Mouse (Mus musculus) layer of hippocampus, adult 8-10 months (tissue): Measurements from ENCODE around the gene Tmprss2. TPM values are rescaled to one million over a fixed set of nuclear protein-coding genes. Genes with fewer than 3 reads are reported as not detected.
"Not testable (repeated sequence)": the region's sequence is repeated elsewhere in the genome, so short reads cannot be mapped to it uniquely, and the experiment has no call there.

ENCODE experiments used
- DNase-seq, 2 experiments: peaks; one replicate each; pipeline ENCODE4 v3.0.0; 2022; ENCODE audit warnings: low spot score in 2 of 2
- total RNA-seq, 4 experiments: library from RNA; stranded (reverse); gene quantifications; 2 replicates each; pipeline ENCODE4 v1.2.4; 2022

Tmprss2 gene
- total RNA-seq, 4 experiments from 2014 or later: not detected

DNA sequence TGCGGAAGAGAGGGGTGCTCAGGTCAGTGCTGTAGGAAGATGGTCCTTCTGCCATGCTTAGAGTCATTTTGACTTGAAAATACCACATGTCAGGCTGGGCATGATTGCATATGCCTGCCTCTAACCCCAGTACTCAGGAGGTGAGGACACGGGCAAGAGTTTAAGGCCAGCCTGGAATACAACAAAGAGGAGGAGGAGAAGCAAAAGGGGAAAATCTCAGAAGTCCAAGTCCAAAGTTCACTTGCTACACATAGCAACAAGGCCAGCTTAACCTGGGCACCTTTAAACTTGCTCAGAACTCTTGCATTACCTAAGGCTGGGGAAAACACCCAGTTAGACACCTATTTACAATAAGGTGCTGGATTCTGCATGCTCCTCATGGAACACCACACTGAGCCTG lies 19.5 kb downstream of the Tmprss2 start:
- DNase-seq: no peak

DNA sequence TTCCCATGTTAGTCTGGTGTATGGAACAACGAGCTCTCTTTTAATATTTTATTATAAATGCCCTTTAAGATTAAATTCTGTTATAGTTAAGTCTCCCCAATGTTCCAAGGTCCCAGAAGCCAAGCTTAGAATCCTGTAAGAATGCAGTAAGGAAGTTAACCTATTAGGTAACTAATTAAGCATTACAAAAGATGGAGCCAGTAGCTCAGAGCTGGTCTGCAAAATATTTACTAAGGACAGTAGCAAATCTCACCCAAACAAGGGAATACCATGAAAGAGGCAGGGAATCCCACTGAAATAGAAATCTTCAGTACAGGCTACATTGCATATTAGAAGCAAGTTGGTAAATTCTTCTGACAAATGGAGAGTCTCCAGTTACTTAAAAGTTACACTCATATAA lies 28.1 kb downstream of the Tmprss2 start:
- DNase-seq: not testable (repeated sequence)

DNA sequence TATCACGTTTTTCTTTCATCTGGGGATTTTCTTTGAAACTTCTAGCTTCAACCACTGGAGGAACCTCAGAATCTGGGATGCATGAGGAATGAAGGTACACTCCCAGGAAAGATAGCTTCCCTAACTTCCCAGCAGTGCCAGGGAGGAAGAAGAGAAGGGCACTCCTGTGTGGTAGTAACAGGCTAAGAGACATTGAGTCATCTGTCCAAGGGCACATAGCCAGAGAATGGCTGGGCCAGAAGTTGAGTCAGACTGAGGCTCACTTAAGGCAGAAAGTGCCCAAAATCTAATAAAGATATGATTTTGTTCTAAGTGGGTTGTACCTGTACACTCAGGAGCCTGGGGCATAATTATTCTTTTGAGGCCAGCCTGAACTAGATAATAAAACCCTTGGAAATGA lies 41.6 kb downstream of the Tmprss2 start:
- no peak for DNase-seq

DNA sequence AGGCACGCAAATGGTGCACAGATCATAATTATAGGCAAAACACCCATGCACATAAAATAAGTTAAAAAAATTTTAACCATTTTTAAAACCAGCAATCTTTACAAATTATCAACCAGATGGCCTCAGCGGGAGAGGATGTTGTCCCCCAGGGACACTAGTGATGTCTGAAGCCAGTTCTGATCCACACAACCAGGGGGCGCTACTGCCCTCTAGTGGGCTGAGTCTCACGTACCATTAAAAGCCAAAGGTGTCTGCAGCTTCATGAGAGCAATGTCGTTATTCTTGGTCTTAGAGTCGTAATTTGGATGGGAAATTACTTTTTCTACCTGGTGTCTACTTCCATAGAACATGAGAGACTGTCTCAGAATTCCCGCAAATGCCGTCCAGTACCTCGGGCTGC lies 42.3 kb downstream of the Tmprss2 start:
- peak; percentile 22 to 61 for DNase-seq

DNA sequence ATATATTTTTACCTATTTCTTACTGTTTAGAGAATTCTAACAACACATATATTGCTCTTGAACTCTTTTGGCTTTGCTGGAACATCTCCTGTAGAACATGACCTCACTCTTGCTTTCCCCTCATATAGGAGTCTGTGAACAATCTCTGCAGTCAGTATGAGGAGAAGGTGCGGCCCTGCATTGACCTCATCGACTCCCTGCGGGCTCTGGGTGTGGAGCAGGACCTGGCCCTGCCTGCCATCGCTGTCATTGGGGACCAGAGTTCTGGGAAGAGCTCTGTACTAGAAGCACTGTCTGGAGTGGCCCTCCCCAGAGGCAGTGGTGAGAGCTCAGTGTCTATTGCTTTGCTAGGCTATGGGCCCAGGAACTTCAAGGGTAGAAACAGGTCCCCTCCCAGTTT lies 66.7 kb downstream of the Tmprss2 start:
- DNase-seq: no peak

DNA sequence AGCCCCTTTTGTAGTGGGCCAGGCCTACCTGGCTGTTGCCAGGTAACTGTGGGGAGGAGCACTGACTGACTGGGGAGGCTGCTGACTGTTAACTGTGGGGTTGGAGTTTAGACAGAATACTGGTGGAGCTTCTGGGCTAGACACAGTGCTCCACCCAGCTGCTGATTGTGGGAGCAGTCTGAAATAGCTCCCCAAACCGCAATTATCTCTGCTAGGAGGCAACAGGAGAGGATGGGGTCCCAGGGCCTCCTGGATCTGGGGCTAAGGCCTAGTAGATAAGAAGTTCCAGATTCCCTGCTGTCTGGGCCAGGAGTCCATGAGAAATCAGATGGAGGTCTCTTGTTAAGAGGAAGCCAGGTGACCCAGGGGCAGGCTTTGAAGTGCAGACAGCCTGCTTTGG lies 74.1 kb downstream of the Tmprss2 start:
- no peak for DNase-seq

DNA sequence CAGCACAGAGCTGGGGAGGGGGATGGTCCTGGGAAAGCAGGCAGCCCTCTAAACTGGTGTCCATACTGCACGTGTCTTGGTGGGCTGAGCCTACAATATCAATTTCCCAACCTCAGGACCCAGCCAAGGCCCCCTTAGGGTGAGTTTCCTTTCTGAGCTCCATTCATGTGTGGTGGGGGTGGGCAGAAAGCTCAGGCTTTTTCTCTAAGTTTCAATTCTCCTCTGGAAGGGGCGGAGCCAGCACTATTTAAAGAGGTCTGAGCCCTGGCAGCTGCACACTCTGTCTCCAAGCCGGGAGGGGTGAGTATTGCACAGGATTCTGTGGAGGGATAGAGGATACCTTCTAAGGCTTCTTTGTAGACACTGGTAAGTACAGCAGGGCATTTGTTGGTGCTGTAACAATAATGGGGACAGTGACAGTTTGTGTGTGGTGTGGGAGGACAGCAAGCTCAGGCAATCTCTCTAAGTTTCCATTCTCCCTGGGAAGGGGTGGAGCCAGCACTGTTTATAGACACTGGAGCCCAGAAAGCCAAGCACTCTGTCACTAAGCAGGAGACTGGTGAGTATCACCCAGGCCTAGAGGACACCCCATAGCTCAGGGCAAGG lies 75.1 kb downstream of the Tmprss2 start:
- peak; percentile 16 to 19 for DNase-seq

DNA sequence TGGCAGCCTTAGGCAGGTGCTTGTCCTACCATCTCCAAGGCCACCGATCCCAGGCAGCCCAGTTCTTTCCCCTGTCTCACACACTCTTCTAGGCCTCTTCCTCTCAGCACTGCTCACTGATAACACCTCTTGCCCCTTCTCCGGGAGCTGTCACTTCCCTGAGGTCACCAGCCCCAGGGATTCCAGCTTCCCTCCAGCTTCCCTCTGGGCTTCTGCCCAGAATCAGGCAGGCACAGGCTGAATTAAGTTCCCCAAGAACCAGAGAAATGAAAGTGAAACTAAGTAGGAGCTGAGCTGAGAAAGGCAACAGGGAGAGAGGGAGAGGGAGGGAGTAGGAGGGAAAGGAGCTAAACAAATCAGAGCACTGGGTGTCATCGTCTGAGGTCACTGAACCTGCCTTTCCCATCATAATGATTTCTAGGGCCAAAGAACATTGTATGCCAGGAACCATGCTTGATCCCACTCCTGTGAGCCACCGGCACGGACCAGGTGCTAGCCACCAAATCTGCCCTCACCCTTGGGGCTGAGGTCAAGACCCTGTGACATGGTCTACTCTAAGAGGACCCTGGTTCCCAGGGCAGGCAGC lies 76.0 kb downstream of the Tmprss2 start:
- DNase-seq: peak; percentile 18 to 26

DNA sequence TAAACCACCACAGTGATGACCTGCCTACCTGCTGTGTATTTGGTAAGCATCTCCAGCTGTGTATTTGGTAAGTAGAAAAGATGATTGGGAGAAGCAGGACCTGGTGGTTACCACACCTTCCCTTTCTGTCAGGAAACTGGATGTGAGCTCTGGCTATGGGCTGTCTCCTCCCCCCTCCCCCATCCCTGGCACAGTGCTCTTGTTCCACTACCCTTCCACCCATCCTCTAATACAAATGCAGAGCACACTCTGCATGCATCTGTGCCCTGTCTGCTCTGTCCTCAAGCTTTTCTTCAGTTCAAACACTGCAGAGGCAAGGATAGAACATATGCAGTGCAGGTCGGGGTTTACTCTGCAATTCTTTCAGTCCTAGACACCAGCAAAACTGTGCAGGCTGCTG lies 76.5 kb downstream of the Tmprss2 start:
- peak in 1 of 2 experiments; percentile 4 for DNase-seq

DNA sequence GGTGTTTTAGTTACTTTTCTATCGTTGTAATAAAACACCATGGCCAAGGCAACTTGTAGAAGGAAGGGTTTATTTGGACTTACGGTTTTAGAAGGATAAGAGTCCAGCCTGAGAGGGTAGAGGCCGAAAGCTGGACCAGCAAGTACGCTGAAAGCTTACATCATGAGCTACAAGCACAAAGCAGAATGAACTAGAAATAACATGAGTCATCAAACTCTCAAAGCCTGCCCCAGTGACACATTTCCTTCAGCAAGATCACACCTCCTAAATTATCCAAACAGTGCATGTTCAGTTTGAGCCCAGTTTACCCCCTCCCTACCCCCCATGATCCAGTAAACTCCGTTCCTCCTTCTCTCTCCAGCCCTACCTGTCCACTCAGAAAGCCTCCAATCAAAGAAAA lies 77.2 kb downstream of the Tmprss2 start:
- DNase-seq: no peak

DNA sequence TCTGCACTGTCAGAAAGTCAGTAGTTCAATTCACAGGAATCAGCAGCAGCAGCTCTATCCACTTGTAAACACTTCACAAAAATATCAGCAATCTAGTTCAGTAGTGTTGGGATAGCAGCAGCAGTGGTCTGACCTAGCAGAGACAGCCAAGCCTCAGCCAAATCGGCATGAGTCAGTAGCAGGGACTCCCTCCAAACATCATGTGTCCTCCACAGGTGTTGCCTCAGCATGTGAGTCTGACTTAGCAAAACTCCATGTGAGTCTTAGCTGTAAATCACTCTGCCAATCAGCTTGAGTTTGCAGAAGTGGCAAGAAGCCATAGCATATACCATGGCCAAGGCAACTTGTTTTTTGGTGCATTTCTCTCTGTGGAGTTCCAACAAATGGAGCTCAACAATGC lies 77.9 kb downstream of the Tmprss2 start:
- DNase-seq: no peak

DNA sequence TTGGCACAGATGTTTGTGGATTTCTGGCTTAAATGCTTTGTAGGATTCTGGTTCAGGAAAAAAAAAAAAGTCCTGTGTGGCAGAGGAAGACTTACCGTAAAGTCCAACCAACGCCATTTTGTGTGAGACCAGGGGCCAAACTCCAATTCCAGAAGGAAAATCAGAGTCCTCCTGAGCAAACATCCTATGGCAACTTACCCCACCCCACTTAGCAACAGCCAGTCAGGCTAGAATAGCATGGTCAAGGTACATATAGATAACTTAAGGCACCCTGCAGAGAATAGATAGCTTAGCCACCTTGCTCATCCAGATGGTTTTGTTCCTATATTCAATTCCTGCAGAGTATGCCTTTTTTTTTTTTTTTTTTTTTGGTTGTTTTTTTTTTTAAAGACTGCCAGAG lies 81.8 kb downstream of the Tmprss2 start:
- no peak for DNase-seq

DNA sequence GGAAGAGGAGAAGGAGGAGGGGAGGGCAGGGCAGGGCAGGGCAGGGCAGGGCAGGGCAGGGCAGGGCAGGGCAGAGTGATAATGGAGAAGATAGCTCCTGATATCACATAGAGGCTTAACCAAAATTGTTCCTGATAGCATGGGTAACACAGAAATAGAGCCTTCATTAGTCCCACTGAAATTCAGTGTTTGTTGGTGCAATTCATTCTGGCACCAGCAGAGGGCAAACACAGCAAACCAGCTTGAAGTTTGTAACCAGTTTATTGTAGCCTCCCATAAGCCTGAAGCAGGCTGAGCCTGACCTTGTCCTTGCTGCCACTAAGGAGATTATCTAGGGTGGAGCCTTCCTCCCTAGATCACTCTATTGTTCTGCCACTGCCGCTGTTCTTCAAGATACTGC lies 88.0 kb downstream of the Tmprss2 start:
- peak; percentile 7 to 46 for DNase-seq

DNA sequence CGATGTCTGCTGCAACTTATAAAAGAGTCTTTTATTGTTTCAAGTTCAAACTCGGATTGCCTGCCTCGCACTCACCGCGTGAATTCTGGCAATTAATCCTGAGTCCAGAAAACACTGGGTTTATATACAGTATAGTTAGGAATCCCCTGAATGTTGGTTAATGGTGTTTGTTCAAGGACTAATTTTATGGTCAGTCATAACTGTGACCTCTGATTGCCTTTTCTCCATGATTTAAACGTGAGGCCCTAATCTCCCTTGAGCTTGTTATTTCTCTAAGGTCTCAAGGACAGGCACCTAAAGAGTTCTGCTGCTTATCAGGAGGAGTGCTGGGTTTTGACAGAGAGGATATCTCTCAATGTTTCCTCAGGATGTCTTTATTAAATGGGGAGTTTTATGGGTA lies 89.0 kb downstream of the Tmprss2 start:
- no peak for DNase-seq

DNA sequence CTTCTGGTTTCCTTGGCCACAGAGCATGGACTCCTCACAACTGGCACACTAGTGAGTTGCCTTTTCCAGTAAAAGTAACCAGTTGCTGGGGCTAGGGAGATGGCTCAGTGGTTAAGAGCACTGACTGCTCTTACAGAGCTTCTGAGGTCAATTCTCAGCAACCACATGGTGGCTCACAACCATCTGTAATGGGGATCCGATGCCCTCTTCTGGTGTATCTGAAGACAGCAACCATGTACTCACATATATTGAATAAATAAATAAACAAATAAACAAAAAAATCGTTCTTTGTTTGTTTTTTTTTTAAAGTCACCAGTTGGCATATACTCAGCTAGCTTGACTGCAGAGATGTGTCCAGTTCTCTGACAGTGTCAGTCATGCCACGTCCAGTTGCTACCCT lies 94.7 kb downstream of the Tmprss2 start:
- DNase-seq: no peak

Other genes starting within 250 kb of the Tmprss2 start
- 1 to 10 TPM in 2 of 4 experiments, under 1 TPM in 2; 0.72 to 7.6 (median 4.2) TPM for gene Mx1, start 148.3 kb downstream of the Tmprss2 start, total RNA-seq
- not detected for gene Fam3b, start 96.4 kb downstream of the Tmprss2 start, total RNA-seq
- gene Ripk4, start 152.6 kb upstream of the Tmprss2 start, total RNA-seq: 1 to 10 TPM in 1 of 4 experiments, under 1 TPM in 3; 0.45 to 1.3 (median 0.70) TPM
- 10 to 100 TPM; 22.0 to 29.2 (median 24.6) TPM for gene Prdm15, start 240.7 kb upstream of the Tmprss2 start, total RNA-seq